Mouse (Mus musculus) left cerebral cortex, postnatal 14 days (tissue): ENCODE results near the gene Tnpo3. TPM values are rescaled to one million over a fixed set of nuclear protein-coding genes. Genes with fewer than 3 reads are reported as not detected.

Experiments used
- DNase-seq, 2 experiments: peaks; one replicate each; pipeline ENCODE4 v3.0.0; 2021 to 2022; ENCODE audit warnings: low spot score in 2 of 2, mixed read lengths in 1 of 2
- intact Hi-C: fragments of 180-260 bp; cut with DNase I; formaldehyde crosslinking; loops from one replicate; pipeline ENCODE4 v1.15.1; 2025
- total RNA-seq, 2 experiments: library from RNA; stranded (reverse); gene quantifications; 2 replicates each; pipeline ENCODE4 v1.2.3; 2021

The Tnpo3 gene
- total RNA-seq, 2 experiments from 2014 or later: 67.1 to 70.3 TPM

DNA sequence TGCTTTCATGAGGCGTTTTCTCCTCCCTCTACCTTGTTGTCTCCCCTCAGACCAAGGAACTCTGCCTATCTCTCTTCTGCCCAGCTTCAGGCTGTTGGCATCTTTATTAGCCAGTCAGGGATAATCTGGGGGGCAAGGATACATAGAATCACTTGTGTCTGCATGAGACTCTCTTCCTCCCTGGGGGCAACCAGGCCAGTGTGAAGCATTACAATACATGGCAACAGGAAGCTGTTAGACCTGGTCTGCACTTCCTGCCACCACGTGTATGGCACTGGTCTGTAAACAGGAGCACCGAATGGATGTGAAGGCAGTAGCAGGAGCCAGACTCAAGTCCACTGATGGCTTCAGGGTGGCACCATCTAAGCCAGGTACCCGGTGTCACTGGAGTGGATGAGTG is 79.6 kb downstream of the Tnpo3 start:
- intact Hi-C loops: loop anchor here (10.0 kb wide), 1 partner anchor 135 kb away; the partner anchor contains the start of gene Ccdc136
- DNase-seq: no peak

- no peak for DNase-seq
- intact Hi-C loops: no loop called here
These were observed 80.3 kb downstream of the Tnpo3 start for GRCm38 (mm10) chr6:29529444-29529820.

DNA sequence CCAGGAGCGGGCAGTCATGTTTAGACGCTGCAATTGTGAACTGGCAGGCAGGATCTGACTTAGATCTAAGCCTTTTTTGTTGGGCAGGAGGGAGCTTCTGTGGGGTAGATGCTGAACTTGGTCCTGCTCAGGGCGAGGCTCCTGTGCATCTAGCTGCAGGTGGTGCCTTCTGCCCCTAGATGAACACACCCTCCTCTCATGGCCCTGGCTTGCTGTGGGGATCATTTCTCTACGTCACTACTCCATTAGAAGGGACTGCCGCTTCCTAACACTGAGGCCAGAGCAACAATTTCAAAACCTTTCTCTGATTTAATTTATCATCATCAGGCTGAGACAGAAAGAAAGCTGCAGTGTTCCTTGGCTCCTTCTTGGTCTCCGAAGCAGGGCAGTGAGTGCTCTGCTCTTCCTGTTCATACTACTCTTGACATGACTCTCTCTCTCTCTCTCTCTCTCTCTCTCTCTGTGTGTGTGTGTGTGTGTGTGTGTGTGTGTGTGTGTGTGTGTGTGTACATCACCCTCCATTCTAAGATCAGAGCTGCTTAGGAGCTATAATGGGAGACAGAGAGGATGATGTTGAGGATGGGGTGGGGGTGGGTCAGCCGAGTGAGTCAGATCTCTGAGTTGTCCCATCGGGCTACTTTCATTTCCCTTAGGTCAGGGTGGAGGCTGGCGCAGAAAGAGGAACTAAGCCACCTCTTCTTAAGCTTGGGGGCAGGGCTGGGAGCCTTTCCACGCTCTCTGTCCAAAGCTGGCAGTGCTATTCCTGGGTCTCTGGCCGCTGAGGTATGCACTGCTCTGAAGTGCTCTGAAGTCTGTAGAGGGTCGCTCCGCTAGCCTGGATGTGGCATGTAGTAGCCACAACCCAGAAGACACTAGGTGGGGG is 80.9 kb downstream of the Tnpo3 start:
- intact Hi-C loops: no loop called here
- no peak for DNase-seq

DNA sequence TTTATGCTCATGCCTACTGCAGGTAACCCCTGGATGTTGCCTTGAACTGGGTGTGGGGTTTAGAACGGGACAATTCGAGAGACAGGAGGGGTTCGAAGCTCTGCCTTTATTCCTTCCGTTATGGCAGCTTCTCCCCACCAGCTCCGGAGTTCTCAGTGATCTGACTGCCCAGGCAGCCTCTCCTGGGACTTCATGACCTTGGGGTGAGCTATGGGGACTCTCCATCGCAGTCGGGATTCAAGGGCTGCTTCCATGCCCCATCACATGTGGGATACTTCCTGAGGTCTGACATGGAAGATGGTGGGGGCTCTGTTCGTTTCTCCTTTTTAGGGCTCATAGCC is 81.6 kb downstream of the Tnpo3 start:
- intact Hi-C loops: no loop called here
- no peak for DNase-seq

- intact Hi-C loops: no loop called here
- no peak for DNase-seq
These were observed 82.1 kb downstream of the Tnpo3 start for GRCm38 (mm10) chr6:29527361-29528164.

- no peak for DNase-seq
- intact Hi-C loops: no loop called here
These were observed 83.1 kb downstream of the Tnpo3 start, which contains the start of gene Irf5 for GRCm38 (mm10) chr6:29526281-29527251. Gene Irf5 (plus strand): TSS chr6:29526625.

- intact Hi-C loops: no loop called here
- no peak for DNase-seq
These were observed 84.4 kb downstream of the Tnpo3 start for GRCm38 (mm10) chr6:29525256-29525655.

- DNase-seq: peak in 1 of 2 experiments; percentile 25
- intact Hi-C loops: no loop called here
These were observed 85.6 kb downstream of the Tnpo3 start for GRCm38 (mm10) chr6:29524034-29524489.

DNA sequence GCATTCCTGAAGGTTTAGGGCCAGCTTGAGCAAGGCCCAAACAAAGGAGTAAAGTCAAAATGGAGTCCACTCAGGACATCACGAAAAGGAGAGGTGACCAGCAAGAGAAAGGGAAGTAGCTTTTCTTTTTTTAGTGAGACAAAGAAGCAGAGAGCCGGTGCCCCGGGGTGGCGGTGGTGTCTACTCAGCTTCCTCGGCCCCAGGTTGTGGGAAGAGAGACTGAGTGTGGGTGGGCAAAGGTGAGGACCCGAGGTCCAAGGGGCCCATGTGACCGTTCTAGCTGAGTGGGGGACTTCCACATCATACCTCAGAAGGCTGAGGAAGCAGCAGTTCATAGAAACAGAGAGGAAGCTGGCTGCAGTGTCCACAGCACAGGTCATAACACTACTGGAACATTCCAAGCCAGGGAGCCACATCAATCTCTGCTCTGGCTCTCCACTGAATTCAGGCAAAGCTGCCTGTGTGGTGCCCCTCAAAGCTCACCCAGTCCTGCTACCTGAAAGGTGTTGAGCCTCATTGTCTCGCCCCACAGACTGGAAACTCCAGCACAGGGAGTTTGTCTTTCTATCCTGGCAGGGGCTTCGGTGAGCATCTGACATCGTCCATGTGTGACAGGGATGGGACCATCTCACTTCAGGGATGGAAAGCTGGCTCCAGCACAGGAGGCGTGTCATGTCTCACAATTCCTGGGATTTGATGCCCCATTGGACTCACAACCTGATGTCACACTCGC is 86.2 kb downstream of the Tnpo3 start:
- DNase-seq: no peak
- intact Hi-C loops: no loop called here

DNA sequence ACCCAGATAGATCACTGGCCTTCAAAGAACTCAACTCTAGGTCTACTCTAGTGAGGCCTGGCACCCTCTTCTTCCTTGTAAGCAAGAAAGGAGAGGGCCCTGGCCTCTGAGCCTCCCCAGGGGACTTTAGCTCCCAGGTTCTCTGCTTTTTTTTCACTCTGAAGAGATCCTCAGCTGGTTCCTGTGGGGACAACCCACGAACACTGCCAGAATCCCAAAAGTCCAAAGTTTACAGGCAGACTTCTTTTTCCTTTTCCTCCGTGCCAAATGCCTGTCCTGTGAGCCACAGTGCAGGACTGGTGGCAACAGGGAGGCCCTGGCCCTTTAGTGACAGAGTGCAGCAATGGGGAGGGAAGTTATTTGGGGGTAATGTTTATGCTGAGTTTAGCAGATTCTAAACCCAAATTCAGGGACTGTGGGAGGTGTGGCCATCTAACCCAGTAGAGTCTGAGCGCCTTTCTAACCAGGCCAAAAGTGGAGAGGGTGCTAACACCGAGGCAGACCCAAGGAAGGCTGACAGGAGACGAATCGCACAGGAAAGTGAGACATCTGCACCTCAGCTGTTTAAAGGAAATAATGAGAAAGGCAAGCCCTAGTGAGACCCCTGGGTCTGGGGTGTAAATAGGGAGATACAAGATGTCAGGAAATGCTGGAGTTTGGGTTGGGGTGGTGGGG is 86.9 kb downstream of the Tnpo3 start:
- no peak for DNase-seq
- intact Hi-C loops: no loop called here

DNA sequence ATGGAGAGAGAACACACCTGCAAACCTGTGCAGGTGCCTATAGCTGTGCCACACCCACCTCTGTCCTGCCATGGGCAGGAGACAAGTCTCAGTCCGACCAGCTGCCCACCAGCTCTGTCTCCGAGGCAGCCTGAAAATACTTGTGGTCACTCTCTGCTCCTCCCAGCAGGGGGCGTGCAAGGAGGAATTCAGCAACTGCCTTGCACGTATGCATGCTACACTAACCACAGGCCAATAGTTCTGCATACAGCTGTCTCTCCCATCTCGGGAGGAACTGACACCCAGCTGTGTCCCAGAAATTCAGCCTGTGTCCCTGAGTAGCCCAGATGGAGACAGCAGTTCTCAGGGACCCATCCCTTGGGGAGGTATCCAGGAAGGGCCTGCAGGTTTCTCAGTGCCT is 92.5 kb downstream of the Tnpo3 start:
- intact Hi-C loops: no loop called here
- DNase-seq: peak; percentile 63 to 69

DNA sequence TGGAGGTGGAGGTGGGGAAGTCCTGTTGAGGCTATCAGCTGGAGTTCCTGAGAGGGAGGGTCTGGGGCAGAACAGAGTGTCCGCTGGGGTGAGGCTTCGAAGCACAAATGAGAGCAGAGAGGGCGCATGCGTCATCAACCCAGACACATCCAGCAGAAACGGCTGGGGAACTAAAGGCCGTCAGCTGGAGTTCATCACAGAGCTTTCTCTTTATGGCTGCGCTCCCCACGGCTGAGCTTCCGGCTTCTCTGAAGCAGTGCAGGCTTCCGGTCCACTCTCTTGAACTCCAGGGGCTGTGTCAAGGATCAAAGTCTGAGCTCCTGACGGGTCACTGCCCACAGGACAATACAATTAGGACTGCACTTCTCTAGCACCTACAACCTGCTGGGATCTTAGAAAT is 96.4 kb downstream of the Tnpo3 start:
- no peak for DNase-seq
- intact Hi-C loops: no loop called here

GRCm38 (mm10) chr6:29509086-29509485 is 100.6 kb downstream of the Tnpo3 start:
- no peak for DNase-seq
- intact Hi-C loops: no loop called here

DNA sequence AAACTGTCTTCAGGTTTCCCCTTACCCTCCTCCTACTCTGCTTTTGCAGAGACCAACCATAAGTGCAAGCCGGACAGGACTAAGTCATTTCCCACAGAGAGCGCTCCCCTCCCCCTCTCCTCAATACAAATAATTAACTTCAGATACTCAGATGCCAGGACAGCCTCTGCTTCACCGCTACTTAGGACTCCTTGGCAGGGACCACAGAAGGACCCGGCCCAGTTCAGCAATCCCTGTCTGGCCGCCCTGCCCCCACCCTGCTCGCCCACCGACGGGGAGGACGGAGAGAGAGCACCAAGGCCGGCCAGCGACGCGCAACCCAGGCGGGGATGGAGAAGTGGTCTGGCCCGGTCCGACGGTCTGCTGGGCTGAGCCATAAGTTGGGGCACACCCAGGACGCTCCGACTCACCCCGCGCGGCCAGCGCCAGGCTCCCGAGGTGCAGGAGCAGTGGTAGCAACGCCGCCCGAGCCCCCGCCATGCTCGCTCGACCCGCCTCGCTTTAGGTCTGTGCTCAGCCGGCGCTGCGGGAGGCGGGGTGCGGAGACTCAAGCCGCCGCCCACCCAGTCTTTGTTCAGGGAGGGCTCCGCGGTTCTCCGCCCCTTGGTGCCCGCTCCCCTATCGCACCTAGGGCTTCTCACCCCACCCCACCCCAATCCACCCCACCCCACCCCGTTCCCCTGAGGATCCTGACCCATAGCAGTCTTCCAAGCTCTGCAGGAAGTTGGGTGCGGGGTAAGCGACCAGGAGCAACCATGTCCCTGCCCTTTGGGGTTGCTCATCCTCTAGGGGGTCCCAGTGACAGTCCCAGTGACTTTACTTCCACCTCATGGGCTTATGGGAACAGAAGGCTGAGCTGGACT is 102.0 kb downstream of the Tnpo3 start, which contains the start of gene Kcp:
Kcp (minus strand) TSS at position 506 of the 863 bp plus-strand sequence.
- DNase-seq: no peak
- intact Hi-C loops: no loop called here

GRCm38 (mm10) chr6:29506834-29507233 is 102.9 kb downstream of the Tnpo3 start:
- intact Hi-C loops: no loop called here

DNA sequence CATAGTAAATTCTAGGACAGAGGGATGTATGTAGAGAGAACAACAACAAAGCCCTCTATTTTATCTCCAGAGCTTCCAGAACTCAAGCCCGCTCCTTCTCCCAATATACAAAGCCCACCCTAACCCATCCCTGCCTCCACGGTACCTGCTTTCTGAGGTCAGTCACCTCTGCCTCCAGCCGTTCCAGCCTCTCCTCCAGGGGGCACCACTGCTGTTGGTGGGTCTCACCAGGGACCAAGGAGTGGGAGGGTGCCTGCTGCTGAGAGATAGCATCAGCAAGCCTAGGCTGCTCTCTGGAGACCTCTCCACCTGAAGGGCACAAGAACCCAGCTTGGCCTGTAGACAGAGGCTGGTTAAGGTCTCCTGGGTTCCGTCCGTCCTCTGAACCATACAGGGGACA is 104.2 kb downstream of the Tnpo3 start:
- DNase-seq: no peak
- intact Hi-C loops: no loop called here

More at GRCm38 (mm10) chr6:29506834-29507233, 102.9 kb downstream of the Tnpo3 start:
- no peak for DNase-seq

GRCm38 (mm10) chr6:29501599-29501998 is 108.1 kb downstream of the Tnpo3 start:
- intact Hi-C loops: no loop called here
- DNase-seq: no peak
